Mouse (Mus musculus): ENCODE results near the gene Psmd6. TPM values are rescaled to one million over a fixed set of nuclear protein-coding genes. Genes with fewer than 3 reads are reported as not detected.

Psmd6 gene
- polyA plus RNA-seq, 1 experiment, result 103 TPM

GRCm38 (mm10) chr14:14088016-14088791 is 32.6 kb downstream of the Psmd6 start:
- Histone ChIP-seq H3K4me3 (no peak overlapping the region), H3K79me2 (ENCODE audit: control insufficient read depth, insufficient read depth) (no peaks in the 10 kb centered on the region), H3K4me2 (ENCODE audit: low read depth) (no peak overlapping the region), H3ac (ENCODE audit: control insufficient read depth, insufficient read length) (no peak overlapping the region), H3K36me3 (ENCODE audit: control insufficient read depth, insufficient read depth) (peaks cover 16% of the 10 kb centered on the region), H3K27me3 (ENCODE audit: control insufficient read depth, insufficient read depth, insufficient read length) (no peaks in the 10 kb centered on the region)
- TF ChIP-seq REST (IDR thresholded peaks at IDR 0.05; ENCODE audit: insufficient read depth, insufficient read length) (no peak), POLR2AphosphoS2 (IDR thresholded peaks at IDR 0.05; ENCODE audit: insufficient read length, low read depth) (no peak), TCF12 (IDR thresholded peaks at IDR 0.05; ENCODE audit: insufficient read depth, poor library complexity, severe bottlenecking) (no peak), CEBPB (IDR thresholded peaks at IDR 0.05; ENCODE audit: insufficient read depth, poor library complexity, severe bottlenecking) (no peak), E2F4 (IDR thresholded peaks at IDR 0.05; ENCODE audit: insufficient read depth) (no peak), SRF (IDR thresholded peaks at IDR 0.05; ENCODE audit: control insufficient read depth, insufficient read length, low read depth) (no peak), MYOG (IDR thresholded peaks at IDR 0.05; ENCODE audit: control insufficient read depth in 1 of 3, insufficient read depth in 1 of 3, insufficient read length in 2 of 3, low read depth in 2 of 3) (no peak), USF1 (IDR thresholded peaks at IDR 0.05; ENCODE audit: low read depth) (no peak), MAX (IDR thresholded peaks at IDR 0.05; ENCODE audit: low read depth) (no peak), POLR2A (IDR thresholded peaks at IDR 0.05; ENCODE audit: insufficient read length, low read depth) (no peak), MYOD1 (IDR thresholded peaks at IDR 0.05; ENCODE audit: control insufficient read depth in 1 of 3, insufficient read length in 2 of 3, low read depth in 2 of 3) (no peak), TCF3 (IDR thresholded peaks at IDR 0.05; ENCODE audit: insufficient read length, low read depth) (no peak)

GRCm38 (mm10) chr14:14087348-14087747 is 33.4 kb downstream of the Psmd6 start:
- Histone ChIP-seq H3K79me2 (ENCODE audit: control insufficient read depth, insufficient read depth) (no peaks in the 10 kb centered on the region), H3ac (ENCODE audit: control insufficient read depth, insufficient read length) (no peak overlapping the region), H3K36me3 (ENCODE audit: control insufficient read depth, insufficient read depth) (peaks cover 16% of the 10 kb centered on the region), H3K4me3 (no peak overlapping the region), H3K27me3 (ENCODE audit: control insufficient read depth, insufficient read depth, insufficient read length) (no peaks in the 10 kb centered on the region), H3K4me2 (ENCODE audit: low read depth) (no peak overlapping the region)
- TF ChIP-seq CEBPB (IDR thresholded peaks at IDR 0.05; ENCODE audit: insufficient read depth, poor library complexity, severe bottlenecking), result no peak
- TF ChIP-seq E2F4 (IDR thresholded peaks at IDR 0.05; ENCODE audit: insufficient read depth), result no peak
- no peak for TF ChIP-seq POLR2AphosphoS2 (IDR thresholded peaks at IDR 0.05; ENCODE audit: insufficient read length, low read depth)
- no peak for TF ChIP-seq MAX (IDR thresholded peaks at IDR 0.05; ENCODE audit: low read depth)
- TF ChIP-seq TCF12 (IDR thresholded peaks at IDR 0.05; ENCODE audit: insufficient read depth, poor library complexity, severe bottlenecking), result no peak
- no peak for TF ChIP-seq USF1 (IDR thresholded peaks at IDR 0.05; ENCODE audit: low read depth)
- TF ChIP-seq REST (IDR thresholded peaks at IDR 0.05; ENCODE audit: insufficient read depth, insufficient read length), result no peak
- TF ChIP-seq TCF3 (IDR thresholded peaks at IDR 0.05; ENCODE audit: insufficient read length, low read depth), result no peak
- no peak for TF ChIP-seq POLR2A (IDR thresholded peaks at IDR 0.05; ENCODE audit: insufficient read length, low read depth)
- TF ChIP-seq SRF (IDR thresholded peaks at IDR 0.05; ENCODE audit: control insufficient read depth, insufficient read length, low read depth), result no peak
- no peak for TF ChIP-seq MYOG (IDR thresholded peaks at IDR 0.05; ENCODE audit: control insufficient read depth in 1 of 3, insufficient read depth in 1 of 3, insufficient read length in 2 of 3, low read depth in 2 of 3)
- TF ChIP-seq MYOD1 (IDR thresholded peaks at IDR 0.05; ENCODE audit: control insufficient read depth in 1 of 3, insufficient read length in 2 of 3, low read depth in 2 of 3), result no peak

GRCm38 (mm10) chr14:14086711-14087263 is 34.0 kb downstream of the Psmd6 start:
- no peak for TF ChIP-seq MAX (IDR thresholded peaks at IDR 0.05; ENCODE audit: low read depth)
- no peak for TF ChIP-seq REST (IDR thresholded peaks at IDR 0.05; ENCODE audit: insufficient read depth, insufficient read length)
- Histone ChIP-seq H3K36me3 (ENCODE audit: control insufficient read depth, insufficient read depth) (peaks cover 16% of the 10 kb centered on the region), H3K27me3 (ENCODE audit: control insufficient read depth, insufficient read depth, insufficient read length) (no peaks in the 10 kb centered on the region), H3ac (ENCODE audit: control insufficient read depth, insufficient read length) (no peak overlapping the region), H3K79me2 (ENCODE audit: control insufficient read depth, insufficient read depth) (no peaks in the 10 kb centered on the region), H3K4me3 (no peak overlapping the region), H3K4me2 (ENCODE audit: low read depth) (no peak overlapping the region)

GRCm38 (mm10) chr14:14083811-14084210 is 37.0 kb downstream of the Psmd6 start:
- no peaks in the 10 kb centered on the region for H3K79me2 ChIP-seq (ENCODE audit: control insufficient read depth, insufficient read depth)
- no peaks in the 10 kb centered on the region for H3K27me3 ChIP-seq (ENCODE audit: control insufficient read depth, insufficient read depth, insufficient read length)
- TF ChIP-seq POLR2AphosphoS2 (IDR thresholded peaks at IDR 0.05; ENCODE audit: insufficient read length, low read depth), result no peak
- no peak for TF ChIP-seq TCF3 (IDR thresholded peaks at IDR 0.05; ENCODE audit: insufficient read length, low read depth)
- no peak for TF ChIP-seq MAX (IDR thresholded peaks at IDR 0.05; ENCODE audit: low read depth)
- TF ChIP-seq MYOG (IDR thresholded peaks at IDR 0.05; ENCODE audit: control insufficient read depth in 1 of 3, insufficient read depth in 1 of 3, insufficient read length in 2 of 3, low read depth in 2 of 3), result no peak
- no peak for TF ChIP-seq SRF (IDR thresholded peaks at IDR 0.05; ENCODE audit: control insufficient read depth, insufficient read length, low read depth)
- TF ChIP-seq E2F4 (IDR thresholded peaks at IDR 0.05; ENCODE audit: insufficient read depth), result no peak
- TF ChIP-seq USF1 (IDR thresholded peaks at IDR 0.05; ENCODE audit: low read depth), result no peak
- no peak for TF ChIP-seq REST (IDR thresholded peaks at IDR 0.05; ENCODE audit: insufficient read depth, insufficient read length)
- TF ChIP-seq MYOD1 (IDR thresholded peaks at IDR 0.05; ENCODE audit: control insufficient read depth in 1 of 3, insufficient read length in 2 of 3, low read depth in 2 of 3), result no peak
- no peak for TF ChIP-seq CEBPB (IDR thresholded peaks at IDR 0.05; ENCODE audit: insufficient read depth, poor library complexity, severe bottlenecking)
- TF ChIP-seq POLR2A (IDR thresholded peaks at IDR 0.05; ENCODE audit: insufficient read length, low read depth), result no peak
- TF ChIP-seq TCF12 (IDR thresholded peaks at IDR 0.05; ENCODE audit: insufficient read depth, poor library complexity, severe bottlenecking), result no peak

More at GRCm38 (mm10) chr14:14083811-14084210, 37.0 kb downstream of the Psmd6 start:
- no peak overlapping the region for H3ac ChIP-seq (ENCODE audit: control insufficient read depth, insufficient read length)
- no peak overlapping the region for H3K4me2 ChIP-seq (ENCODE audit: low read depth)
- peaks cover 6% of the 10 kb centered on the region for H3K36me3 ChIP-seq (ENCODE audit: control insufficient read depth, insufficient read depth)
- H3K4me3 ChIP-seq, result no peak overlapping the region
